Mouse (Mus musculus): ENCODE data around the gene Ndufv2.

- TF ChIP-seq CTCF (conservative IDR thresholded peaks at IDR 0.05; ENCODE audit: insufficient read depth, insufficient read length, low read depth, low read length) (no peak), POLR2A (IDR thresholded peaks at IDR 0.05; ENCODE audit: low read depth, low read length) (no peak)
These were observed 68.1 kb downstream of the Ndufv2 start for GRCm38 (mm10) chr17:66033239-66033638.

Measured in kidney, adult 2 months (tissue).